Mouse (Mus musculus) CD4-positive, CD25-positive, alpha-beta regulatory T cell, adult 4 months (primary cell): ENCODE measurements around the gene Opa3. TPM values are rescaled to one million over a fixed set of nuclear protein-coding genes. Genes with fewer than 3 reads are reported as not detected.

Experiments
- ATAC-seq: one replicate; pipeline ENCODE4 v1.8.0; 2017
- polyA plus RNA-seq, 2 experiments: library from polyadenylated mRNA; unstranded; fragments of 100-300 nt; shearing (Covaris generic); gene quantifications; one replicate each; pipeline ENCODE4 v1.2.1; 2017

Gene Opa3
- polyA plus RNA-seq, 2 experiments from 2014 or later = 15.2 to 24.0 TPM

GRCm38 (mm10) chr7:19247511-19247910, 19.4 kb downstream of the Opa3 start:
- no peak for ATAC-seq

DNA sequence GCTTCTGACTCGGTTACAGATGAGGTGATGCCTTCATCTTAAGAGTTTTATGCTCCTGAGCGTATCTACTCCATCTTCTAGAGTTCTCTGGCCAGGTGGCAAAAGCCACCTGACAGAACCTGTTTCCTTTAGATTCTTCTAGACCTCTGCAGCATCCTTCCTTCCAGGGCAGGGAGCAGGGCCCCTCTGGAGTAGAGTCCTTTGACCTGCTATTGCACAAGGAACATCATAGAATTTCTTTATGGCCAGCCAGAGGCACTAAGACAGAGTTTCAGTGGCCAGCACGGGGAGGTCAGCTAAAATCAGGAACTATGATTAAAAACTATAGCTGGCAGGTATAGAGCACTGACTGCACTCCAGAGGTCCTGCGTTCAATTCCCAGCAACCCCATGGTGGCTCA, 23.9 kb downstream of the Opa3 start:
- ATAC-seq = no peak

- ATAC-seq = no peak
Observed at GRCm38 (mm10) chr7:19253437-19253836, 25.3 kb downstream of the Opa3 start.

DNA sequence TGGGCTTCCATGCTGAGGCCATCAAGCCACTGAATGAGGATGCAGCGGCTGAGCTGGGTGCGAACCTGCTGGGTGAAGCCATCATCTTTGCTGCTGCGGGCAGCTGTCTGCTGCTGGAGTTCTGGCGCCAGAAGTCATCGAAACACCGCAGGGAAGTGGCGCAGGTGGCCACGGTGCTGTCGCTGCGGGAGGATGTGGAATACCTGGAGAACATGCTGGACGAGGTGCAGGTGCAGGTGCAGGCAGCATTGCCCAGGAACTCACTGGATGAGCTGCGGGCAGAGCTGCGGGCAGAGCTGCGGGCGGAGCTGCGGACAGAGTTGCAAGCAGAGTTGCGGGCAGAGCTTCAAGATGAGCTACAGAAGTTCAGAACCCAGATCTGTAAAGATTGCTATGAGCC, 27.3 kb downstream of the Opa3 start:
- no peak for ATAC-seq

GRCm38 (mm10) chr7:19256567-19256966, 28.4 kb downstream of the Opa3 start:
- peak; percentile 79 for ATAC-seq

GRCm38 (mm10) chr7:19257390-19258022, 29.4 kb downstream of the Opa3 start:
- ATAC-seq = no peak

DNA sequence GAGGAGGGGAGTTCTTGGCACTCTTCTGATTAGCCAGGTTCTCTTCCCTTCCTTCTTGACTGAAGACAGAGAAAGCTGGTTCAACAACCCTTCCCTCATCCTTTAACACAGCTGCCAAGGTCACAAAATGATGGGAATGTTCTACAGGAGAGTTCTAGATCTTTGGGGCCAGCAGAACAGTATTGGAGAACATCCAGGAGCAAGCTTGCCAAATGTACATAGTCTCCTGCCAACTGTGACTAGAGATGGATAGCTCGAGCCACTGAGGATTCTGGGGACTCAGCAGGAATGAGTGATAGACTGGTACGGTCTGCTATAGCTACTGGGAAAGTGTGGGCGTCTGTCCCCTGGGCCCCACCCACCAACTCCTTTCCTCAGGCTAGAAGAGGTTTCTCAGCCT, 30.2 kb downstream of the Opa3 start:
- ATAC-seq = no peak

DNA sequence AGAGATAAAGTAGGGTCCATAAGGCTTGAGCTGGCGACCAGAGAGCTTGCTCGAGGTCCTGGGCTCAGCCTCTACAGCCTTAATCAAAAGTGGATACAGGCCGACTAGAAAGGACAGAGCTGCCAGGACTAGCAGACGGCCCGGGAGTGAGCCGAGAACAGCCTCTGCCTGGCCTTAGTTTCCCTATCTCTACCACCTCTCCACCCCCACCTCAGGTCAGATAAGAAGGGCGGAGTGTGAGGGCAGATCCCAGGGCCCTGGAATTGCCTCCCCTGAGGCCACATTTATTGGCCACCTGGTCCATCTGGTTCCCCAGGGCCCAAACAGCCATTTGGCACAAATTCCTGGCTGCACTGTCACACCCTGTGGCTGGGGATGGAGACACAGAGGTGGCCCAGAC, 37.0 kb downstream of the Opa3 start:
- no peak for ATAC-seq

DNA sequence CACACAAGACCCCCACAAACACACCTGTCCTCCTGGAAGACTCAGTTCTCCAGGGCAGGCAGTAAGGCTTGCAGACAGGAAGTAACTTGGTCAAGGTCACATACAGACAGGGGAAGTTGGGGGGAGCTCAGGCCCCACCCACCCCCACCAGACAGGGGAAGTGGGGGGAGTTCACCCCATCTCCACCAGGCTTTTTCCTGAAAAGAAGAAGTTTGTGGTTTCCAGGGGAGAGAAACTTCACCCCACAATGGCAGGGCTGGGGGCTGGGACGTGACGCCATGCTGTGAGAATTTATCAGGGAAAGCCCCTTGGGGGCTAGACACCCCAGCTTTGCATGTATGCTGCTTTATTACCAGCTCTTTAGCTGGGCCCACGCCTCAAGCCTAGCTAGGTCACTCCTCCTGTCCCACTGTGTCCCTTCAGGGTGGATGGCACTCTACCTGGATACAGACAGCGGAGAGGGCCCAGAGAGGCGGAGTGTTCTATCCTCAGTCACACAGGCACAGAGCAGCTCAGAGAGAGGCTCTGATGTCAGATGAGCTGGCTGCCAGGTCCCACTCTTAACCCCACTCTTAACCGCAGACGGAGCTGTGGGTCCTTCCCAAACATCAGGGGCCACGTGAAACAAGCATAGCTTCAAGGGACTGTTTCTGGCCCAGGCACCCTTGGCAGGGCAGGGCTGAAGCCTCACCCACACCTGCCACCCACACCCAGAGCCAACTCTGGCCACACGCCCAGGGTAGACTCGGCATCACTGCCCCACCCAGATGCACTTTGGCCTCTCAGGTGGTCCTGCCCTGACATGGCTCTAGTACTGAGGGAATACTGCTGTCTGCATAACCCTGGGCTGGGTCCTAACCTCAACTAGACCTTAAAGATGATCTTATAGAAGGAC, 38.0 kb downstream of the Opa3 start:
- peak; percentile 69 for ATAC-seq

DNA sequence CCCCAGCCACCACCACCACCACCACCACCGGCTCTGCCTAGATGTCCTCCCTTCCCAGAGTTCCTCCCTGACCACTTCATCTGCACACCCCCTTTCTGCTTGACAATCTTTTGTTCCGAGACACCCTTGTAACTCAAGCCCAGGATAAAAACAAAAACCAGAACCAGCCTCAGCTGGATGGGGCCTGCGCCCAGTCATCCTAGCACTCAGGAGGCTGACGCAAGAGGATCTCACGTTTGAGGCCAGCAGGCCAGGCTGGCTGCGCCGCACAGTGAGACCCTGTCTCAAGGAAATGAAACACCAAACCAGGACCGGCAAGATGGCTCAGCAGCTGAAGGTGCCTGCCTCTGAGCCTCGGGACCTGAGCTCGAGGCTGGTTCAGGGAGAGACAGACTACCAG, 38.9 kb downstream of the Opa3 start:
- no peak for ATAC-seq

GRCm38 (mm10) chr7:19268993-19269681, 41.0 kb downstream of the Opa3 start:
- peak; percentile 6 for ATAC-seq

DNA sequence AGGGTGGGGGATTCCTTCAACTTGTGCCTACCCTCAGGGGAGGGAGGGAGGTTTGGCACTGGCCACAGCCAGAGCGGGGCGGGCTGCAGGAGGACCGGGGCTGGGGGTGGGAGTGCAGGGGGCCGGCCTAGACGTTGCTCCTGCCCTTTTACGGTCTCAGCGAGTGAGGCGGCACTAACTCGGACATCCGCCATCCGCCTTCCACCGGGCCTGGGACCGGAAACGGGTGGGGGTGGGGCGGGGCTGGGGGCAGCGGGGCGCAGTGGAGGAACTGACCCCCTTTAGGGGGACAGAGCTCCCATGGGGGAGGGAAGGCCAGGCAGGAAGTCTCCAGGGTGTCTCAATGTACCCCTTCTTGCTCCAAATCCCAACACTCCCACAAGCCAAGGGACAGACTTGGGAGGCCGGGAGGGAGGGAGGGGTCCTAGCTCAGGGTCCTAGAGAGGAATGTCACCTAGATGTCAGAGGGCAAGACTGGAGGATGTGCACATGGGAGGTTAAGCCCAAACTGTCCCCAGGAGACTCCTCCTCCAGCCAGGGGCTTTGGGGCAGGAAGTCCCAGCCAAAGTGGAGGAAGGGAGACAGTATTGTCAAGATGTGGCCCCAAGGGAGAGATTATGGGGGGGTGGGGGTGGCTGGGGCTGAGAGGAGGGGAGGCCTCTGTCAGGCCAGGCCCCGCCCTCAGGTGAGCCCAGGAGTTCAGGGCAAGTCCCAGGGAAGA, 41.7 kb downstream of the Opa3 start:
- no peak for ATAC-seq

DNA sequence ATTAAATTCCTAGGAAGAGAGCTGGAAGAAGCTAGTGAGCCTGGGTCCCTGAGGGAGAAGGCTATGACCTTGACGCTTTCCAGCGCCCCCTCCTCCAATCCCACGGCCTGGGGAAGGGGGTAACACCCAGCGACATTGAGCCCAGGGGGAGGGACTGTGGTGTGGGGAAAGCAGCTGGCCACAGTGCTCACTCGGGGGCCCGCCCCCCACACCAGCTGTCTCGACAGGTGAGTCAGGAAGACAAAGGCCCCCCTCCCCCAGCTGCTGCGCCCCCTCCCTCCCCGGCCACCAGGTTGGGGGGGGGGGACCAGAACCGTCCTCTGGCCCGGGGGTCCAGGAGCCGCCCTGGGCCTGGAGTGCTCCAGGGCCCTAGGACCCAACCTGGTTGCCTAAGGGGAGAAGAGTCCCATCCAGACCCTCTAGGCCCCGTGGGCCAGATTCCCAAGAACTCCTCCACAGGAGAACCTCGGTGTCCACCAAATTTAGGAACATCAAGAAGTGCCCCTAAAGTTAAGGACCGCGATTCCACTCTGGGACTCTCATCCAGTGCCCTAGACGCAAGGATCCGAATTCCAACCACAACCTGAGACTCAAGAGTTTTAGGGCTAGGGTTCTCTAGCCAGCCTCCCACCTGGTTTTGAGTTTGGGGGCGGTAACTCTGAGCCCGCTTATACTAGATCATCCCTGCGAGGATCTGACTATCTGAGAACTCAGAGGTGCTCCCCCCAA, 42.5 kb downstream of the Opa3 start:
- ATAC-seq = no peak

DNA sequence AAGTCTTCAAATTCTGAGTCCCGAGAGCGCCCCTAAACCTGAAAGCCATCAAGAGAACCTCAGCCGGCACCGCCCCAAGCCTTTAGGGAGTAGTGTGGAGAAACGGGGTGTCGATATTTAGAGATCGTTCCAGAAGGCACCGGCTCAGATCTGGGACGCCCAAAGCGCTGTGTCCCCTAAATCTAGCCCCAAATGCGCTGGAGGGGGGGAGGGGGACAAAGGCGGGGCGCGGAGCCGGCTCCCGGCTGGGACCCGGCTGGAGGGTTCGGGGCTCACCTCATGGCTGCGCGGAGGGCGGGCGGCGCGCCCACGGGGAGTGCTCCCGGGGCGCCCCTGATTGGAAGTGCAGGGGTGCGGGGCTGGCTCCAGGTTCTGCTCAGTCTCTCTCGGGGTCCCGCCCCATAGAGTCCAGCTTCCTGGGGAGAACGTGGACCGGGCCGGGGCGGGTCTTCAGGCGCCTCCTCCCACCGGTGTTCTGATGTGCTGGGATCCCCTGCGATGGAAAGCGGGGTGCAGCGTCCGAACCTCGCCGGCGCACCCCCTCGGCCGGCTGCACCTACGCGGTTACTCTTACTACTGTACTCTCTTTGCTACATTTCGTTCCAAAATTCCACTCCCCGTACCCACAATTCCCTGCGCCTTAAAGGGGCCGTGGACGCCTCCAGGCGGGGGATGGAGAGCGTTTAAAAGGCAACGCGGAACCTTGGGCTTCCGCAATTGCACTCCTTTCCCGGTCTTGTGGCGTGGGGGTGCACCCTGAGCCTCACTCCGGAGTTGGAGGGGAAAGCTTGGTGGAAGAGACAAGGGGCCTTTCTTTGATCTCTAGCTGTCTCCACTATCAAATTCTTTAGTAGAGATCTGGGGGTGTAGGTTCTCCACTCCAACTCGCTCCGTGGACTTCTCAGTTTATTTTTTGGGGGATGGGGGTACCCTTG, 43.4 kb downstream of the Opa3 start, which contains the start of gene Vasp:
Gene Vasp (minus strand): TSS at position 580 of the 935 bp plus-strand sequence.
- peak; percentile 62 for ATAC-seq

- ATAC-seq = peak; percentile 72
Observed at GRCm38 (mm10) chr7:19272173-19272764, 44.1 kb downstream of the Opa3 start.

GRCm38 (mm10) chr7:19276253-19276652, 48.1 kb downstream of the Opa3 start:
- ATAC-seq = no peak

DNA sequence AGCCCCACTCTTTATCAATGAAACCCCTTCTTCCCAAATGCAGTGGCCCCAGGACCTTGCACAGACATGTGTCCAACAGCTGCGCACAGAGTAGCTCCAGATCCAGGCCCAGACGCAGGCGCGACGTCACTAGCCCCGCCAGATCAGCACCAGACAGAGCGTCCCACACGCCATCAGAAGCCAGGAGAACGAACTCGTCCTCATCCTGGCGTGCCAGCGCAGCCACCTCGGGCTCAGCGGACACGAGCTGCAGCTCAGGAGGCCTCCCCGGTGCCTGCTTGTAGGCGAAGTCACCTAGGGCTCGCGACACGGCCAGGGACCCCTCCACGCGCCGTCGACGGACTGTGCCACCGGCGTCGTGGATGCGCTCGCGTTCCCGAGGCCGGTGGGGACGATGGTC, 50.9 kb downstream of the Opa3 start:
- ATAC-seq = no peak

- ATAC-seq = peak; percentile 64
Observed at GRCm38 (mm10) chr7:19279581-19280114, 51.5 kb downstream of the Opa3 start, which contains the start of gene Ppm1n. Ppm1n (minus strand) TSS chr7:19280064.

DNA sequence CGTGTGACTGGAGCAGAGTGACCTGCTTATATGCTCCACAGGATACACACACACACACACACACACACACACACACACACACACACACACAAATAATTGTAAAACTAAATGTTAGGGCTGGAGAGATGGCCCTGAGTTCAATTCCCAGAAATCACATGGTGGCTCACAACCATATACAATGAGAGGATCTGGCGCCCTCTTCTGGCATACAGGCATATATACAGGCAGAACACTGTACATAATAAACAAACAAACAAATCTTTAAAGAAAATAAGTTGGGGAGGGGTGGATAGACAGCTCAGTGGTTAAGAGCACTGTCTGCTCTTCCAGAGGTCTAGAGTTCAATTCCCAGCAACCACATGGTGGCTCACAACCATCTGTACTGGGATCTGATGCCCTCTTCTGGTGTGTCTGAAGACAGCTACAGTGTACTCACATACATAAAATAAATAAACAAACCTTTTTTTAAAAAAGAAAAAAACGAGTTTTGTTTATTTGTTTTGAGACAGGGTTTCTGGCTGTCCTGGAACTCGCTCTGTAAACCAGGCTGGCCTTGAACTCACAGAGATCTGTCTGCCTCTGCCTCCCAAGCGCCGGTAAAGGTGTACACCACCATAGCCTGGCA, 53.7 kb downstream of the Opa3 start:
- ATAC-seq = peak; percentile 55

GRCm38 (mm10) chr7:19282385-19282784, 54.3 kb downstream of the Opa3 start, which contains the start of gene Rtn2:
Rtn2 (plus strand) TSS chr7:19282624.
- peak; percentile 65 for ATAC-seq
